Mouse (Mus musculus): ENCODE data around the gene Ciao2b. TPM values are rescaled to one million over a fixed set of nuclear protein-coding genes. Genes with fewer than 3 reads are reported as not detected.
A peak's percentile ranks its signal among the peaks of the same experiment; 100 is the strongest.

The Ciao2b gene
- polyA plus RNA-seq, 1 experiment from 2014 or later, result 90.2 TPM

- no peak overlapping the region for H3K27ac ChIP-seq
- no peaks in the 10 kb centered on the region for H3K36me3 ChIP-seq
- no peak overlapping the region for H3K9ac ChIP-seq (replicated peaks)
- no peak for ATAC-seq (ENCODE audit: insufficient number of reproducible peaks, insufficient read depth, low FRiP score, low TSS enrichment, low read depth)
- H3K9me3 ChIP-seq, result no peaks in the 10 kb centered on the region
- no peaks in the 10 kb centered on the region for H3K27me3 ChIP-seq
- H3K4me1 ChIP-seq (replicated peaks), result peaks cover 3% of the 10 kb centered on the region; the same call in 1 of the 2 replicates
- no peak overlapping the region for H3K4me2 ChIP-seq
- WGBS, result 69% methylated on average over 4 of the region's 4 CpGs
- H3K4me3 ChIP-seq (replicated peaks), result no peak overlapping the region
Observed at GRCm38 (mm10) chr8:104611613-104612012, 30.2 kb downstream of the Ciao2b start.

- H3K9me3 ChIP-seq, result no peaks in the 10 kb centered on the region
- H3K27ac ChIP-seq, result no peak overlapping the region
- 75% methylated on average over 12 of the region's 12 CpGs for WGBS
- H3K4me2 ChIP-seq, result no peak overlapping the region
- H3K4me1 ChIP-seq (replicated peaks), result peaks cover 11% of the 10 kb centered on the region; the same call in 1 of the 2 replicates
- no peak overlapping the region for H3K9ac ChIP-seq (replicated peaks)
- H3K36me3 ChIP-seq, result no peaks in the 10 kb centered on the region
- H3K27me3 ChIP-seq, result no peaks in the 10 kb centered on the region
- H3K4me3 ChIP-seq (replicated peaks), result no peak overlapping the region
- ATAC-seq (ENCODE audit: insufficient number of reproducible peaks, insufficient read depth, low FRiP score, low TSS enrichment, low read depth), result no peak
Observed at GRCm38 (mm10) chr8:104610185-104610766, 31.5 kb downstream of the Ciao2b start.

- Histone ChIP-seq H3K36me3 (no peaks in the 10 kb centered on the region), H3K4me1 (replicated peaks) (peaks cover 11% of the 10 kb centered on the region; the same call in 1 of the 2 replicates), H3K4me3 (replicated peaks) (no peak overlapping the region), H3K9me3 (no peaks in the 10 kb centered on the region), H3K9ac (replicated peaks) (no peak overlapping the region), H3K4me2 (no peak overlapping the region), H3K27me3 (no peaks in the 10 kb centered on the region), H3K27ac (no peak overlapping the region)
- no peak for ATAC-seq (ENCODE audit: insufficient number of reproducible peaks, insufficient read depth, low FRiP score, low TSS enrichment, low read depth)
- WGBS, result 70% methylated on average over 8 of the region's 8 CpGs
Observed at GRCm38 (mm10) chr8:104609222-104609621, 32.5 kb downstream of the Ciao2b start.

GRCm38 (mm10) chr8:104607944-104608343 is 33.8 kb downstream of the Ciao2b start:
- no peaks in the 10 kb centered on the region for H3K36me3 ChIP-seq
- H3K4me1 ChIP-seq (replicated peaks), result peaks cover 12% of the 10 kb centered on the region; the same call in 1 of the 2 replicates
- no peak overlapping the region for H3K4me2 ChIP-seq
- no peak overlapping the region for H3K27ac ChIP-seq
- H3K4me3 ChIP-seq (replicated peaks), result no peak overlapping the region
- no peaks in the 10 kb centered on the region for H3K9me3 ChIP-seq
- no peak overlapping the region for H3K9ac ChIP-seq (replicated peaks)
- 67% methylated on average over 2 of the region's 2 CpGs for WGBS
- H3K27me3 ChIP-seq, result no peaks in the 10 kb centered on the region
- no peak for ATAC-seq (ENCODE audit: insufficient number of reproducible peaks, insufficient read depth, low FRiP score, low TSS enrichment, low read depth)

- Histone ChIP-seq H3K27me3 (peaks cover 6% of the 10 kb centered on the region), H3K27ac (no peak overlapping the region), H3K4me2 (peak overlapping the region; percentile 0; the same call in 1 of the 2 replicates), H3K4me3 (replicated peaks) (no peak overlapping the region), H3K36me3 (no peaks in the 10 kb centered on the region), H3K9ac (replicated peaks) (no peak overlapping the region), H3K9me3 (no peaks in the 10 kb centered on the region), H3K4me1 (replicated peaks) (peaks cover 21% of the 10 kb centered on the region)
- 31% methylated on average over 6 of the region's 6 CpGs for WGBS
- peak; percentile 45; the same call in 1 of the 2 replicates for ATAC-seq (ENCODE audit: insufficient number of reproducible peaks, insufficient read depth, low FRiP score, low TSS enrichment, low read depth)
Observed at GRCm38 (mm10) chr8:104606329-104606728, 35.4 kb downstream of the Ciao2b start.

GRCm38 (mm10) chr8:104603245-104603593 is 38.5 kb downstream of the Ciao2b start:
- Histone ChIP-seq H3K27me3 (peaks cover 8% of the 10 kb centered on the region), H3K4me2 (peak overlapping the region; percentile 51; the same call in 1 of the 2 replicates), H3K9me3 (no peaks in the 10 kb centered on the region), H3K27ac (no peak overlapping the region), H3K4me1 (replicated peaks) (peaks cover 21% of the 10 kb centered on the region), H3K36me3 (no peaks in the 10 kb centered on the region), H3K9ac (replicated peaks) (no peak overlapping the region), H3K4me3 (replicated peaks) (no peak overlapping the region)
- ATAC-seq (ENCODE audit: insufficient number of reproducible peaks, insufficient read depth, low FRiP score, low TSS enrichment, low read depth), result no peak
- 61% methylated on average over 4 of the region's 4 CpGs for WGBS

- 18% methylated on average over 21 of the region's 21 CpGs for WGBS
- ATAC-seq (ENCODE audit: insufficient number of reproducible peaks, insufficient read depth, low FRiP score, low TSS enrichment, low read depth), result peak; percentile 79
- Histone ChIP-seq H3K4me2 (peak overlapping the region; percentile 51), H3K4me1 (replicated peaks) (peaks cover 21% of the 10 kb centered on the region), H3K27ac (no peak overlapping the region), H3K9ac (replicated peaks) (no peak overlapping the region), H3K27me3 (peaks cover 8% of the 10 kb centered on the region), H3K36me3 (no peaks in the 10 kb centered on the region), H3K4me3 (replicated peaks) (peak overlapping the region; percentile 32), H3K9me3 (no peaks in the 10 kb centered on the region)
Observed at GRCm38 (mm10) chr8:104602468-104603244, 39.1 kb downstream of the Ciao2b start.

- peaks cover 21% of the 10 kb centered on the region for H3K4me1 ChIP-seq (replicated peaks)
- H3K9me3 ChIP-seq, result no peaks in the 10 kb centered on the region
- ATAC-seq (ENCODE audit: insufficient number of reproducible peaks, insufficient read depth, low FRiP score, low TSS enrichment, low read depth), result peak; percentile 14; the same call in 1 of the 2 replicates
- peak overlapping the region; percentile 32 for H3K4me3 ChIP-seq (replicated peaks)
- H3K4me2 ChIP-seq, result peak overlapping the region; percentile 51
- under 1% methylated on average over 12 of the region's 12 CpGs for WGBS
- no peak overlapping the region for H3K27ac ChIP-seq
- H3K9ac ChIP-seq (replicated peaks), result peak overlapping the region; percentile 34; the same call in 1 of the 2 replicates
- H3K36me3 ChIP-seq, result peaks cover 4% of the 10 kb centered on the region; the same call in 1 of the 2 replicates
- peaks cover 8% of the 10 kb centered on the region for H3K27me3 ChIP-seq
Observed at GRCm38 (mm10) chr8:104601941-104602371, 39.8 kb downstream of the Ciao2b start.

GRCm38 (mm10) chr8:104601386-104601785 is 40.4 kb downstream of the Ciao2b start:
- H3K4me3 ChIP-seq (replicated peaks), result 0 out of 2 replicates have a peak overlapping the region, but pooled peaks have one; percentile 32
- no peak overlapping the region for H3K27ac ChIP-seq
- 32% methylated on average over 7 of the region's 7 CpGs for WGBS
- no peaks in the 10 kb centered on the region for H3K9me3 ChIP-seq
- H3K4me2 ChIP-seq, result peak overlapping the region; percentile 51
- peaks cover 8% of the 10 kb centered on the region for H3K27me3 ChIP-seq
- peaks cover 16% of the 10 kb centered on the region for H3K4me1 ChIP-seq (replicated peaks)
- no peak for ATAC-seq (ENCODE audit: insufficient number of reproducible peaks, insufficient read depth, low FRiP score, low TSS enrichment, low read depth)
- peaks cover 10% of the 10 kb centered on the region for H3K36me3 ChIP-seq
- no peak overlapping the region; the same call in 1 of the 2 replicates for H3K9ac ChIP-seq (replicated peaks)

GRCm38 (mm10) chr8:104598496-104598895 is 43.3 kb downstream of the Ciao2b start:
- ATAC-seq (ENCODE audit: insufficient number of reproducible peaks, insufficient read depth, low FRiP score, low TSS enrichment, low read depth), result no peak
- WGBS, result 39% methylated on average over 6 of the region's 6 CpGs

GRCm38 (mm10) chr8:104597656-104598055 is 44.1 kb downstream of the Ciao2b start:
- WGBS, result 63% methylated on average over 6 of the region's 6 CpGs

More at GRCm38 (mm10) chr8:104598496-104598895, 43.3 kb downstream of the Ciao2b start:
- Histone ChIP-seq H3K27me3 (peaks cover 8% of the 10 kb centered on the region), H3K9me3 (no peaks in the 10 kb centered on the region), H3K4me1 (replicated peaks) (peaks cover 10% of the 10 kb centered on the region), H3K27ac (no peak overlapping the region), H3K4me2 (no peak overlapping the region), H3K4me3 (replicated peaks) (no peak overlapping the region), H3K9ac (replicated peaks) (no peak overlapping the region), H3K36me3 (peaks cover 39% of the 10 kb centered on the region)

More at GRCm38 (mm10) chr8:104597656-104598055, 44.1 kb downstream of the Ciao2b start:
- Histone ChIP-seq H3K36me3 (peaks cover 39% of the 10 kb centered on the region), H3K4me1 (replicated peaks) (peaks cover 9% of the 10 kb centered on the region), H3K27me3 (peaks cover 8% of the 10 kb centered on the region), H3K4me3 (replicated peaks) (no peak overlapping the region), H3K9ac (replicated peaks) (no peak overlapping the region), H3K4me2 (no peak overlapping the region), H3K9me3 (no peaks in the 10 kb centered on the region), H3K27ac (no peak overlapping the region)
- no peak for ATAC-seq (ENCODE audit: insufficient number of reproducible peaks, insufficient read depth, low FRiP score, low TSS enrichment, low read depth)
